Mouse (Mus musculus): ENCODE data around the gene Cd2ap.

DNA sequence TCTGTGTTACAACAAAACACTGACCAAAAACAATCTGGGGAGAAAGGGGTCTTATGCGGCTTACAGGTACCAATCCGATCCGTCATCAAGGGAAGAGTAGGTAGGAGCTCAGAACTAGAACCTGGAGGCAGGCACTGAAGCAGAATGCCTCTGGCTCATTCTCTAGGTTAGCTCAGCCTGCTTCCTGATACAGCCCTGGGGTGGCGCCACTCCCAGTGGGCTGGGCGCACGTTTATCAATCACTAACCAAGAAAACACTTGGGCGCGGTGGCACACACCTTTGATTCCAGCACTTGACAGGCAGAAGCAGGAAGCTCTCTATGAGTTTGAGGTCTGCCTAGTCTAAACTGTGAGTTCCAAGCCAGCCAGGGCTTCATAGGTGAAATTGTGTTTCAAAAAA lies 7.3 kb upstream of the Cd2ap start:
- TF ChIP-seq GATA1 (IDR thresholded peaks at IDR 0.05; ENCODE audit: low read length) = no peak
- TF ChIP-seq TAL1 (IDR thresholded peaks at IDR 0.05; ENCODE audit: low read length) = no peak

All from erythroblast, embryonic 14.5 days (primary cell).